Mouse (Mus musculus) testis, postnatal 10 days (tissue): ENCODE results near the gene Slc10a1.
A peak's percentile ranks its signal among the peaks of the same experiment; 100 is the strongest.
"Not testable (repeated sequence)": the region's sequence is repeated elsewhere in the genome, so short reads cannot be mapped to it uniquely, and the experiment has no call there.

Source experiments
- DNase-seq: peaks from one replicate; pipeline ENCODE4 v3.0.0; 2021; ENCODE audit warnings: low spot score

Slc10a1 gene

DNA sequence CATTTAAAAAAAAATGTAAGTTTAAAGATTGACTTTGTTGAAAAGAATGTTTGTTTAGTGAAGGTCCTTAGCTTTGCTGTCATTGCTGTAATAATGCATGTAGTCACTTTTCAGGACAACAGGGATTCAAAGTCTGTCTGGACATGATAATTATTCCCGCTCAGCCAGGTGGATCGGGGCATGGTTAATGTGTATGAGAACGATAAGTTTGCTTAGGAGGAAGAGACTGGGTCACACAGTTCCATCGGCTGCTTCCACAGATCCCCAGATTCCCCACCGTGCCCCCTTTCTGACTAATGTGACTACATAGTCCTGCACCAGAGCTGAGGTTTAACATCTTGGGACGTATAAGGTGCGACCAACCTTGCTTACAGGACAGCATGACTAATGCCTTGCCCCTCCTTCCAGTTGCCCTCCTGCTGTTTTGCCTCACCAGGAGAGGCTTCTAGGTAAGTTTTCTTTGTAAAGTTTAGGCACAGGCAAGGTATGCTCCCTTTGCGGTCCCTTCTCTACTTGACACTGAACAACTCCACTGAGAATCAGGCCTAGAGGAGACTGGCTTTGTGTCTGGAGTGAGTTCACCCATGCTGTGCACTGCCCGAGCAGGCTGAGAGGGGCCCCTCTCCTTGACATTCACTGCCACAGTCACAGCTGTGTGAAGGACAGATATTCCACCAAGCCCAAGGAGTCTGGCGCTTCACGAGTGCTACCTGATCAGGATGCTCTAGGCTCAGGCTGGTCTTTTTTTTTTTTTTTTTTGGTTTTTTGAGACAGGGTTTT lies 2.3 kb downstream of the Slc10a1 start:
- no peak for DNase-seq

DNA sequence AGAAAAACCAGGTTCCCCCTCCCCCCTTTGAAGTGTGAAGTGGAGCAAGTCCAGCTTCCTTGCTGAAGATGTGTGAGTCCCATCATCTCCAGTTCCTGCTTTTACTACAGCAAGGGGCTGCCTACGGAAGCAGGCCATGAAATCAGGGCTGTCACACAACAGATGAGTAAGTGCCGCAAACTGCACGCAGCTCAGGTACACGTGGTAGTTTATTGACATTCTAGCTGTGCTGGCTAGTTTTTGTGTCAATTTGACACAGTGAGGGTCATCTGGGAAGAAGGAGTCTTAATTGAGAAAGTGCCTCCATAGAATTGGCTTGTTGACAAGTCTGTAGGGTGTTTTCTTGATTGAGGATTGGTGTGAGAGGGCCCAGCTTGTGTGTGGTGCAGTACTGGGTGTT lies 5.9 kb downstream of the Slc10a1 start:
- DNase-seq, result no peak

DNA sequence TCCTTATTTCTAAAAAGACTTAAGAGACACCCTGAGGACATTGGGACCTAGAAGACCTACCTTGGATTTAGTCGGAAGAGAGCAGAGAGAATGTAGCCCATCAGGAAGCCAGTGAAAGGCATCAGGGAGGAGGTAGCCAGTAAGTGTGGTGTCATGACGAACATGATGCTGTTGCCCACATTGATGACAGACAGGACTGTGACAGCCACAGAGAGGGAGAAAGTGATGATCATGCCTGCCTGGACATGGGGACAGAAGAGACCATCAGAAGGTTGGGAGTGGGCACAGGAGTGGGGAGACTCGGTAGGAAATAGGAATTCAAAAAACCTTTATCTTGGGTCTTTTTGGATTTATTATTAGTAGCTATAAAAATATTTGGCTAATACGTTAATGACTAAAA lies 10.5 kb downstream of the Slc10a1 start:
- DNase-seq, result no peak

DNA sequence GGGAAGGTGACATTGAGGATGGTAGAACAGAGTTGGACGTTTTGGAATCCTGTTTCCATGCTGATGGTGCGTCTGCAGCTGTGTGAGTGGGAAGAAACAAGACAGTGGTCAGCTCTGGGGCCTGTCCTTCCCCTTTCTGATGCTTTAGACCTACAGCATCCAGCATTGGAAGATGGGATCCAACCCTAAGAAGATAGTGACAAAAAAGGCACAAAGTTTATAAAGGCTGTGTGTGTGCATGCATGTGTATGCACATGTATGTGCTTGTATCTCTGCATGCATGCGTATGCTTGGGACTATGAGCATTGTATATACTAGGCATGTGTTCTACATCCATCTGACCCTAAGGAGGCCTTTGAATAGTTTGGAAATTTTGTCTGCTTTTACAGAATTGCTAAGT lies 12.5 kb downstream of the Slc10a1 start:
- no peak for DNase-seq

DNA sequence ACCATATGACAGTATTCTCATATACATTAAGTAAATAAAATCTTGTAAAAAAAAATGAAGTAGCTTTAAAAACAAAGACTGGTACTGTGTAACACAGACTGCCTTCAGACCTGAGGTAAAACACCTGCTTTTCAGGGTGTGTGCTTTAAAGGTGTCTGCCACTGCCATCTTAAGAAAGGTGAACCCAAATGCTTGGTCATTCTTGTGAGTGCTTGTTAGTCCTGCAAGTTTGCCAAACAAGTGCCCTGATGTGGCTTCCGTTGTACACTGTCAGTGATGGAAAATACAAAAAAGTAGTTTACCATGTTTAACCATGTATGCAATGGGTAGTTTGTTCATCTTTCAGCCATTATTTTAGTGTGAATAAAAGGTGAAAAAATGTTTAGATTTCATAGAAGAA lies 16.0 kb downstream of the Slc10a1 start:
- DNase-seq, result no peak

DNA sequence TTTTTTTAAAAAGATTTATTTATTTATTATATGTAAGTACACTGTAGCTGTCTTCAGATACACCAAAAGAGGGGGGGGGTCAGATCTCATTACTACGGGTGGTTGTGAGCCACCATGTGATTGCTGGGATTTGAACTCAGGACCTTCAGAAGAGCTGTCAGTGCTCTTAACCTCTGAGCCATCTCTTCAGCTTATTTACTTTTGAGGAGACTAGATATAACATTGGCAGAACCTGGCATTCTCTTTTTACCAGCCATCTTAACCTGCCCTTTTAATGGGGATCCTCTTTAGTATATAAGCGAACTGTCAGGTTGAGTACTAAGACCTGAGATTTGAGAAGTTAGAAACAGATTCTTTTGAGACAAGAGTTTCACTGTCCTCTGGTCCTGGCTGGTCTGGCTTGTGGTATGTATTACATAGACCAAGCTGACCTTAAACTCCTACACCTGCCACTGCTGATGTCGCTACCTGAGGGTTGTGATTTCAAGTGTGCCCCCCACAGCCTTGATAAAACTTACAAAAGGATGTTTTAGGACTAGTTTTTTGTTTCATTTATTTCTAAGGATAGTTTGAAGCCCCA lies 16.8 kb downstream of the Slc10a1 start:
- no peak for DNase-seq

DNA sequence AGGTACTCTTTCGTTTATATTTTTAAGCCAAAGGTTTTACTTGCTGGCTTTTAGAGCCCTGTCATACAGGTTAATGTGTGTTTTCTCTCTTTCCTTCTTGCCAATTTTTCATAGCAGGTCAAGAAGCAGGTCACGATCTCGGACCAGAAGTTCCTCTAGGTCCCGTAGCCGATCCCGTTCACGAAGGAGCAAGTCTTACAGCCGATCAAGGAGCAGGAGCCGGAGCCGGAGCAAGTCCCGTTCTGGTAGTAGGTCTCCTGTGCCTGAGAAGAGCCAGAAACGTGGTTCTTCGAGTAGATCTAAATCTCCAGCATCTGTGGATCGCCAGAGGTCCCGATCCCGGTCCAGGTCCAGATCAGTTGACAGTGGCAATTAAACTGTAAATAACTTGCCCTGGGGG lies 18.9 kb downstream of the Slc10a1 start:
- not testable (repeated sequence) for DNase-seq

DNA sequence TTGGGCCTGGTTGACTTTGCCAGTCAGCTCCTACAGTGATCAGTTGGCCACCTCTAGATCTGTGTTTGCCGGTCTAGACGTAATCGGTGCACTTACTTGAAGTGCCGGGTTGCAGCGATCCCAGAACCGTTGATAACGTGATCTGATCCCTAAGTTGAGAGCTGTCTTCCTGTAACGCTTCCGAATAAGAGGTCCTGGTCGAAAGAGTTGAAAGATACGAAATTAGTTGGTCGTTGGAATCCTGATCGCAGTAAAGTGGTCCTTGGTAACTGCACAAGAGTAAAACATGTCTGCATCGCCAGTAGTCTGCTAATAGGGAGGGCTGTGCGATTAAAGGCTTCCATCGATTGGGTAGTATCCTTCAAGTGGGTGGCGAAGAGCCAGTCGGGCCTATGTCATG lies 20.3 kb downstream of the Slc10a1 start:
- DNase-seq, result no peak

DNA sequence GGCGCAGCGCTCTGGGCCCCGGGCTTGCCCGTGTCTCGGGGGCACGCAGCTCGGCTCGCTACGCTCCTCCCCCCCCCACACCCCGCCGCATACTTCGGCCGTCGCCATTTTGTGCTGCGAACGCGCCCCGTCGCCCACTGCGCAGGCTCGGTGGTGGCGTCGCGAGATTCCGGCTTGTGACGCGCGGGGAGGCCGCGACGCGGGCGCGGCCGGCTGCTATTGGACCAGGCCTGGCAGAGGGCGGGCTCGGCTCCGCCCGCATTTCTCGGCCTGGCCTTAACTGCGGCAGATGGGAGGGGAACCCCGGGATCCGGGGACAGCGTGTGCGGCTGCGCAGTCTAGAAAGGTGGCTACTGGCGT lies 22.5 kb downstream of the Slc10a1 start:
- DNase-seq, result peak; percentile 96

DNA sequence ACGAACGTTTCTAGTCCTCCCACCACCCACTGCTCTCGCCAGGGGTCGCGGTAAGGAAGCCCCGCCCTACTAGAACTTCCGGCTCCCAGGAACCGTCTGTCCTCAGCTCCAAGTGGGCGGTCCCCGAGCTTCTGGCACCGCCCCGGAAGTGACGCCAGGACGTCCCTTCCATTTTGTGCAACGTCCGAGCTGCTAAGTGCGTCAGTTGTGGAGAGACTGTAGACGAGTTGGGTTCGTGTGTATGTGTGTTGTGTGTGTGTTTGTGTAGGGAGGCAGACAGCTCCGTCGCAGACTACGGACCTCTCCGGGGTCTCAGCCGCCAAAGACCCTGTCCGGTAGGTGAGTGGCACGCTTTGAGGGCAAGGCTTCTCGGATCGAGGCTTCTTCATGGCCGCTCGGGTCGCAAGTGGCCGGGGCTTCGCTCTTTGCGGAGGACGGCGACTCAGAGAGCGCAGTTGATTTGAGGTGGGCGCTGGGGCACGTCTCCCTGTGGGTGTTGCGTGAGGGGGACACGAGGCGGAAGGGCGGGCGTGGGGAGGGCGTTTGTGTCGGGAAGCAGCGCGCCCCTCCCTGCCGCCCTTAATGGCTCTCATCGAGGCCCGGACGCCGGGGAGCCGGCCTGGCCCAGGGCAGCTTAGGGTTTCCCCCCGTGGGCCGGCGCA lies 23.0 kb downstream of the Slc10a1 start, which contains the start of gene Srsf5:
Gene Srsf5 (plus strand): TSS at position 171 of the 662 bp plus-strand sequence.
- DNase-seq, result peak; percentile 98

DNA sequence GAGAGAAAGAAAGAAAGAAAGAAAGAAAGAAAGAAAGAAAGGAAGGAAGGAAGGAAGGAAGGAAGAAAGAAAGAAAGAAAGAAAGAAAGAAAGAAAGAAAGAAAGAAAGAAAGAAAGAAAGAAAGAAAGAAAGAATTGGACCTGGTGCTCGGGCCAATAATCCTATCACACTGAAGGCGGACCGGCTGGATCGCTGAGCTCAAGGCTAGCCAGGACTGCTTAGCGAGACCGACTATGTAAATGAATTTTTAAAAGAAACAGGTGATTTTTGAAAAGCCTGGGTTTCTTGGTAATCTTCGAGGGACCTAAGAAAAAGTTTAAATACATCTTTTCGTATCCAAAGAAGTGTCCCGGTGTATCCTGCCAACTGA lies 23.6 kb downstream of the Slc10a1 start:
- DNase-seq, result not testable (repeated sequence)

DNA sequence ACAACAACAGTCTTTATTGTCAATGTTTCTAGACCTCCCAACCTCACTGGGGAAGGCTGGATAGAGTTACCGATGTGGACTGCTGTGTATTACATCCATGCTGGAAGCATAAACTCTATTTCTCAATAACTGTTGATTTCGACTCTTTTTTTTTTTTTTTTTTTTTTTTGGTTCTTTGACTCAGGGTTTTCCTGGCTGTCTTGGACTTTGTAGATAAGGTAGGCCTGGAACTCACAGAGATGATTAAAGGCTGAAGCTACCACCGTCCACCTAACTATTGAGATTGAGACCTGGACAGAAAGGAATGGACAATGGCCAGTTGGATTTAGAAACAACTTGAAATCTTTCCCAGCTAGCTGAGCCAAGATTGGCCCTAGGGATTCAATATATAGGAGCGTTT lies 24.3 kb downstream of the Slc10a1 start:
- DNase-seq, result no peak

DNA sequence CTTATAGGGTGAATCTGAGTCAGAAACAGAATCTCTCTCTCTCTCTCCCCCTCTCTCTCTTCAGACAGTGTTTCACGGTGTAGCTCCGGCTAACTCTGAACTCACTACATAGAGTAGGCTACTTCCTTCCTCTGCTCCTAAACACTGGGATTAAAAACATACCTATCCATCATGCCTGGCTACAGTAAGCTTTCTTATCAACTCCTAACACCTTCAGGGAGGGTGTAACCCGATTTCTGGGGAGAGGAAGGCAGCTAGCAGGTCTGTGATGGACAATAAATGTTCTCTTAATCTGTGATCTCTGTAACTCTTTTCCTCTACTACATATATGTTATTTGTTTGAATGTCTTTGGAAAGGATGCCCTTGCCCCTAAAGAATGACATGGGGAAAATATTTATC lies 25.1 kb downstream of the Slc10a1 start:
- no peak for DNase-seq

DNA sequence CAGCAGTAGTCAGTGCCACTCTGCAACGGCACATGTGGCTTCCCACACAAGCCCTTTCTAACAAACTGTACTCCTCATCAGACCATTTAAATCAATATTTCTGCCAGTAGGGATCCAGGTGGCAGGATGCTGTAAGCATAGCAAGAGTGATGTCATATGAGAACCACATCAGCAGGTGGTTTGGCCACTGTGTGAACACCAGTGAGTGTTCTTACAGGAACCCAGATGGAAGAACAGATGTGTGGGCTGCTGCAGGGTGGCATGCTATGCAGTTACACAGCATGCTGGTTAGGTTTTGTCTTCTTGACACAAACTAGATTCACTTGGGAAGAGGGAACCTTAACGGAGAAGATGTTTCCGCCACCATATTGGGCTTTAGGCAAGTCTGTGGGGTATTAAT lies 26.6 kb downstream of the Slc10a1 start:
- no peak for DNase-seq

DNA sequence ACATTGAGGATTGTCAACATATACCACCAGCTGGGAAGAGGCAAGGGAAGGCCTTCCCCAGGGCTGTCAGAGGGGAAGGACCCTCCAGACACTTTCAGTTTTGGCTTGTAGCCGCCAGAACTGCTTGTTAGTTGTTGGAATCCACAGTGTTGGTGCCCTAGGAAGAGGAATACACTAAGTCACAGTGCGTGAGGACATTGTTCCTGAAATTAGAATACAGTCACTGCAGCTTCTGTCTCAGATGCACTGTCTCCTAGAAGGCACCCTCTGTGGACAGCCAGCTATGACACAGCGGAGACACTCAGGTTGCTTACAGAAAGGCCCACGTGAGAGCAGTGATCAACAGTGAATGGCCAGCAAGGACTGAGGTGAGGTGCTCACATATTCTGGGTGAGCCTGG lies 29.3 kb downstream of the Slc10a1 start:
- DNase-seq, result no peak

DNA sequence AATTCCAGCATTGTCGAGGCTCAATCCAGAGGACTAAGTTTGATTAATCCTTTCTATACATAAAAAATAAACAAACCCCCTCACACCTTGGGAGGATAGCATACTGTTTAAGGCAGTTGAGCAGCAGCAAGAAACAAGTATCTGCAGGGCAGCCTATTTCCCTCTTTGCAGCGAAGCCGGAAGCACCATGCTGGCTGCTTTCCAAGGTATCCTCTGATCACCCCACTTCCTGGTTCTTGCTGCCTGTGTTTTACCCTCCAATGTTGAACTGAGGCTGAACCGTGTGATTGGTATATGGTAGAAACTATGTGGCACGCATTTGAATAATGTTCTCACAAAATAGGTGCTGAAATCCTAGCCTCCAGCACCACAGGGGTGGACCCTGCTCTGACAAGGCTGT lies 29.9 kb downstream of the Slc10a1 start:
- peak; percentile 43 for DNase-seq

DNA sequence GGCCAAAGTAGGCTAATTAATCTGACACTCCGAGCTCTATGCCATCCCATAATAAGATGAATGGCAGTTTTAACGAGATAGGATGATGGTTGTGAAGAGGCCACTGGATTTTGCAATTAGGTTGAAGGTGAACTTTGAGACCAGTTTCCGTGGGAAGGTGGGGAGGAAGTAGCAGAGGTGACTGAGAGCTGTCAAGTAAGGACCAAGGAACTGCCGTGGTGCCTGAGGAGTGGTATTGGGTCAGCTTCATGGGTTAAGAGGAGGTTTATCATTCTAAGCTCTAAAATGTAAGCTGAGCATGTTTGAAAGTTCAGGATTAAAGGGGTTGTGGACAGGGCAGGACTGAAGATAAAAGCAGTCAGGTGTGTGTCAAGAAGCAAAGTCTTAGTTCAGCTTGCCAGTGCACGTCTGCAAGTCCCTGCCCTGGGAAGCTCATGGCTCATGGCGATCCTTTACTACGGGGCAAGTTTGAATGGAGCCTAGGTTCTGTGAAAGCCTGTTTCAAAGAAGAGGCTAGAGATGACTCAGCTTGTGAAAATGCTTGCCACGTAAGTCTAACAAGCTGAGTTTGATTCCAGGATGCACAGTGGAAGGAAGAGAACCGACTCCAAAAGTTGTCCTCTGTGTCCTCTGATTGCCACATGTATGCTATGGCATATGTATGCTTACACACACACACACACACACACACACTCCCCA lies 31.0 kb downstream of the Slc10a1 start:
- DNase-seq, result peak; percentile 25

DNA sequence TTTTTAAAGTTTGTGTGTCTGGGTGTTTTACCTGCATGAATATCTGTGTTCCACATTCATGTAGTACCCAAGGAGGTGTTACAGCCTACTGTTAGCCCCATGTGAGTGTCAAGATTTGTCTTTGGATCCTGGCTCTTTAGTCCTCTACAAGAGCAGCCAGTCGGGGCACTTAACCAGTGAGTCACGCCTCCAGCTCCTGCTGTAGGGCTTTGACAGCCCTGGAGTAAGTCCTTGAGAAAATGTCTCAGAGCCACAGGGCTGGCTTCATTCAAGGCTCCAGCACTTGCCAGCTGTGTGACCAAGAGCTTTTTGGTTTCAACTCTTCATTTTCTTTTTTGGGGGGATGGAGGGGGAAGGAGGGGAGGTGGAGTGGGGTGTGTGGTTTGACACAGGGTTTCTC lies 31.8 kb downstream of the Slc10a1 start:
- peak; percentile 27 for DNase-seq

DNA sequence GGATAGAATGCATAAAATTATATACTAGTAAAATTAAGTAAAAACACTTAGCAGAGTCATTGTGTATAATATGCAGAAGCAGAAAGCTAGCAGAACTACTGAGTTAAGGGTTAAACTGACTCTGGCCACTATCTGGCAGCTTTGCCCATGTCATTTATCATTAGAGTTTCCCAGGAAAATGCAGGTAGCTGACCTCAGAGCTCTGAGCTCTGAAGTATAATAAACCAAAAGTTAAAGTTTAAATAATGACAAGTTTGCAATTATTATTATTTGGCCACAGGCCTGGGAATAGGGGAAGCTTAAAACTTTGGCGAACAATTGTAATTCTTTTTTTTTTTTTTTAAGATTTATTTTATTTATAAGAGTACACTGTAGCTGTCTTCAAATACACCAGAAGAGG lies 35.6 kb downstream of the Slc10a1 start:
- no peak for DNase-seq

DNA sequence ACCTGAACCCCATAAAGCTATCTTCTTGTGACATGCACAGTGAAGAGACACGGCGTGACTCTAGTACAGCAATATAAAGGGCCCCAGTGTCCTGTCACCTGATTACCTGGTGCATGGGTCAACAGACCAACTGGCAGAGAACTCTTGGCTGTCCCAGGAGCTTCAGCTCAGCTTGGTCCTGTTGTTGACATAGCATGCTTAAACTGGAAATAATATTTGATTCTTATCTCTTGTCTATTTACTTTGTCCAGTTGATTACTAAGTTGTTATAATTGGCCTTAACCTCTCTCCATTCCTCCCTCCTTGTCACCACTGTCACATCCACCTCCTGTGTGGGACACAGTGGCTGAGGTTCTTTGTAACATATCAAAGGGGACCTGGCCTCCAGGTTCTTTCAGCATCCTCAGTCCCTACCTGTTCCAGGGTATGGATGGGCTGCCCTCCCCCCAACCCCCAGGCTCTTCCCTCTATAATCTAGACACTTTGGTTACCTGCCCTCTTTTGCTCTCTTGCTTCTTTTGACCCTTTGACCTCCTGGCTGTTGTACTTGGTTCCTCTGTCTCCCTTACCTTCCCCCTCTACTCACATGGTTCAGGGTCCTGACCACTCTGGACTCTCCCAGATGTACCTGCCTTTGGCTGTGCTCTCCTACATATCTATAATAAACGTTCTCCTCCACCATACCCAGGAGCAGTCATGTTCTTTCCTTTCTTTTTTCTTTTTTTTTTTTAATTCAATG lies 36.9 kb downstream of the Slc10a1 start:
- DNase-seq, result no peak

DNA sequence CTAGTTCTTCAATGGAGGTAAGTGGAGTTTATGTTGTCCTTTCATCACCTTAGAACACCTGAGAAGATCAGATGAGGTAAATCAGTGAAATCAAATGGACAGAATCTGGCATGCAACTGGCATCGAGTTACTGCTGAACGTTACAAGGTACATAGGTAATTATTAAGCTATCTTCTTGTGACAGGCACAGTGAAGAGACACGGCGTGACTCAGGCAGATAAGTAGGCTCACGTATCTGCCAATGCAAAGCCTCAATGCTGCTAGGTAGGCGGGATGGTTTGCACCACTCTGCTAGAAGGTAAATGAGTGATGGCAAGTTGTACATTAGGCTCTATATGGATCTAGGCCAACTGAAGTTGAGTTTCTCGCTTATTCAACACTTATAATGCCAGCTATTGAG lies 38.4 kb downstream of the Slc10a1 start:
- no peak for DNase-seq

DNA sequence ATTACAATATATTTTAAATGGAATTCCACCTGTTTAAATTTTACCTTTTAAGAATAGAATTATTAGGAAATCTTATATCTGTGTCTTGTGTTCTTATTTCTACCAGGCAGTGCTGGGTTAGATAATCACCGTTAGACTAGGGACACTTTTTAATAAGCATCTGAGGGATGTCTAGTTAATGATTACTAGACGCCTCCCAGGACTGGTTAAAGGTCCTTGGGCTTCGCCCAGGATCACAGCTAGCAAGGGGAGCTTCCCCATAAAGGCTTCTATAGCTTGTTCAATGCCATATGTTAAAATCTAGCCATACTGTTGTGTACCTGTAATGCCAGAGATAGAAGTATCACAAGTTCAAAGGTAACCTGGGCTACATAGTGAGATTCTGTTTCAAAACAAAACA lies 39.6 kb downstream of the Slc10a1 start:
- no peak for DNase-seq
